Mouse (Mus musculus): ENCODE data around the gene Sema3f.
A peak's percentile ranks its signal among the peaks of the same experiment; 100 is the strongest.

Gene Sema3f

DNA sequence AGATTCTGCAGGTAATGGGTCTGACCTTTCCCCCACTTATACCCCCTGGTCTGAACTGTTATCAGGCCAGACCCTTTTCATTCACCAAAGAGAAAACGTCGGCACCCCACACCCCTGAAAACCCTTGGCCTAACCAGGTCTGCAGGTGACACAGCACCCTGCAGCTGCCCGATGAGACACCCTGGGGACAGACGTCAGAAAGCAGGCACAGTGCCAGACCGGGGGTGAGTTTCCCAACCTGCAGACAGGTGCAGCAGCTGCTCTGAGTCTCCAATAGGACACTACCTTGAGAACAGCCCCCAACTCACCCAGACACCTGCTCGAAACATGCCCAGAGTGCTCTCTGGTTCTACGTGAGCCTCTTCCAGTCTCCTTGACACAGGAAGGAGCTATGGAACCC is 21.3 kb downstream of the Sema3f start:
- DNase-seq: no peak

DNA sequence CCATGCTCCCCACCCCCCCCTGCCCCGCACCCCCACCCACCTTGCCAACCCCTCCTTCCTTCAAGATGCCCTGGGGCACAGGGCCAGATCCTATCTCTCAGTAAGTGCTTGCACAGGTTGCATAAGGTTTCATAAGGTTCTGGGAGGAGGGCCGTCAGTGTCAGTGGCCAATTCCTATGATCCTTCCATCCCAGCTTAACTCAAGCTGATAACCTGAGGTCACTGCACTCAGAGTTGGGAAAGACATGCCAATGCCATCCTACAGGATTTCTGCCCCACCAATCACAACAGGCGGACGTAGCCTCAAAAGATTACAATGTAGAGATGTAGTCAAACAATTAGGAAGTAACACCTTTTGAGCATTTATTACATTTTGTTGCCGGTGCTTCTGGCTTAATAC is 21.9 kb downstream of the Sema3f start:
- no peak for DNase-seq

DNA sequence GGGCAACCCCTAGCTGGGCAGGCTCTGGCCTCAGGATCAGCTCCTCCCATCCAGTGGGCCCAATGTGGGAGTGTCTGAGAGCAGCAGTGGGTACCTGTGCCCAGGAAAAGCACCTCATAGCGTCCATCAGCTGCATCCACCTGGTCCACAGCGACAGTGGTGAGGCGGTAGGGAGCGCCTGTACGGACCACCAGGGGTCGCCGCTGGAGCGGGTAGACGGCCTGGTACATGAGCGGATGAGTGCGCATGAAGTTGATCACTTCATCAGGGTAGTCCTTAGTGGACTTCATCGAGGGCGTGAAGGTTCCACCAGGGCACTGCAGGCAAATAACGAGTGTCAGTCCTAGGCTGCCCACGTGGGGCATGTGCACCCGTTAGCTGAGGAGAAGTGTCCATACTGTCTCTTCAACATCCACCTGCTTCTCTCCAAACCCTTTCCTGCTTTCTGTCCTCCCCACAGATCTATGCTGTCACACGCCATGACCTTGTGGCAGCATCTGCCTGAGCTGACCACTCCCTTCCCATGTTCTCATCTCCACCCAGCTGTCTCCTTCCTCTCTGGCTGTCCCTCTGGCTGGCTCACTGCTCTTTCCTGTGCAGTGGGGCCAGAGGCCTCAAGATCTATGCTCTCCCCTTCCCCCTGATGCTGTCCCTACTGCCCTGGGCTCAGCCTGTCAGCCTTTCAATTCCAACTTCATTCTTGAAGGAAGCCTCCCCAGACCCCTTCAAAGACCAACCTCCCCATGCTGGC is 24.9 kb downstream of the Sema3f start:
- DNase-seq: no peak

DNA sequence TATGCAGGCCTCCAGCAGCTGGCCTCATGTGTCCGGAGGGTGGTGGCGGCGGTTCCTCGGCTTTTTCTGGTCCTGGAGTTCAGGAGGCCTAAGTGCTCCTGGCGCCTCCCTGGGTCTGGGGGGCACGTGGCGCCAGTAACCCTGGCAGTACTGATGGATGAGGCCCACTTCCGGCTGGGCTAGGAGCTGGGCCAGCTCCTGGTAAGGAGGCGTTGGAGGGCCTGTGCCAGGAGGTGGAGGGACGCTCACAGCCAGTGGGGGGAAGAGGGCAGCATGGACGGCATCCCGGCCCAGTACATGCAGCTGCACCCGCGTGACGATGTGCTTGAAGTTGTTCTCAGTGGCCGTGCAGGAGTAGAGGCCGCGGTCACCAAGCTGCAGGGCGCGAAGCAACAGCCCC is 27.9 kb downstream of the Sema3f start:
- DNase-seq: no peak

DNA sequence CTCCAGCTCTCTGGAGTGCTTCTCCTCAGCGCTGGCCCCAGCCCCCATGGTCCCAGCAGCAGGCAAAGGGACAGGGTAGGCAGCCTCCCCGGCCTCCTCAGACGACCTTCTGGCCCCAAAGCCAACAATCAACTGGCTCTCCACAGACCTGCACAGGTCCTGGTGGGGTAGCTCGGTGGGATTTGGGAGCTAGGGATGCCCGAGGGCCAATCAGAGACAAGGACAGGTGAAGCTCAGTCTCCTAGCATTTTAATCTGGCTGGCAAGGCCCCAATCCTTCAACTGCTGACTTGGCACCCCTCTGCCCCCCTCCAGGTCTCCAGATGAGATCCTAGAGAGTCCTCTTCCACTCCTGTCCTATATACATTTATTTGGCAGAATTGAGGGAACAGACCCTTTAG is 30.8 kb downstream of the Sema3f start, which contains the start of gene Gnat1:
Gene Gnat1 (minus strand): TSS at position 212 of the 400 bp plus-strand sequence.
- DNase-seq: no peak

DNA sequence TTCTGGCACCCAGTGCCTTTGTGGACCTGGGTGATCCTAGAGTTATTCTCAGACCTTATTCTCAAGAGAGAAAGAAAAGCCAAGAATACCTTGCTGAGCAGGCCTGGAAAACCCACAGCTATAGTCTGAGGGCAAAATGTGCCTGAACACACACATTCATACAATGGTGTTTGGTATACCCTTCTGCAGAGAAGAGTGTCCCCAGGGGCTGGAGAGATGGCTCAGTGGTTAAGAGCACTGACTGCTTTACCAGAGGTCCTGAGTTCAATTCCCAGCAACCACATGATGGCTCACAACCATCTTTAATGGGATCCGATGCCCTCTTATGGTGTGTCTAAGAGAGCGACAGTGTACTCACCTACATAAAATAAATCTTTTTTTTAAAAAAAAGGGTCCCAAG is 31.4 kb downstream of the Sema3f start:
- no peak for DNase-seq

DNA sequence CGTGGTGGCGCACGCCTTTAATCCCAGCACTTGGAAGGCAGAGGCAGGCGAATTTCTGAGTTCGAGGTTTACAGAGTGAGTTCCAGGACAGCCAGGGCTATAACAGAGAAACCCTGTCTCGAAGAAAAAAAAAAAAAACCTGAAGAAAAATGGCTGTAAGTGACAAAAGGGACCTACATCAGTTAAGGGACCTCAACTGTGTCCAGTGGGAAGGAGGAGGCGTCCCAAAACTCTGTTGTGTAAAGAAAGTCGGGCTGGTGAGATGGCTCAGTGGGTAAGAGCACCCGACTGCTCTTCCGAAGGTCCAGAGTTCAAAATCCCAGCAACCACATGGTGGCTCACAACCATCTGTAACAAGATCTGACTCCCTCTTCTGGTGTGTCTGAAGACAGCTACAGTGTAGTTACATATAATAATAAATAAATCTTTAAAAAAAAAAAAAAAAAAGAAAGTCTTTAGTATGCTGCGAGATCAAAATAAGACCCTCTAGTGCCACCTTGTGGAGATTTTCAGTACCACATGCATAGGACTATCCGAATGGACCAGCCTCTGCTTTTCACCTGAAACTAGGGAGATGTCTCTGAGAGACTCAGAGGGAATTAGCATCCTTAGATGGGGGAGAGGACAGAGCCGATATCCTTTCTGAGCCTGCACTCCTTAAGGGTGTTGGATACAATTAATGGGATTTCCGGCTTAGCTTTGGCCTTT is 32.3 kb downstream of the Sema3f start:
- DNase-seq: peak; percentile 88

DNA sequence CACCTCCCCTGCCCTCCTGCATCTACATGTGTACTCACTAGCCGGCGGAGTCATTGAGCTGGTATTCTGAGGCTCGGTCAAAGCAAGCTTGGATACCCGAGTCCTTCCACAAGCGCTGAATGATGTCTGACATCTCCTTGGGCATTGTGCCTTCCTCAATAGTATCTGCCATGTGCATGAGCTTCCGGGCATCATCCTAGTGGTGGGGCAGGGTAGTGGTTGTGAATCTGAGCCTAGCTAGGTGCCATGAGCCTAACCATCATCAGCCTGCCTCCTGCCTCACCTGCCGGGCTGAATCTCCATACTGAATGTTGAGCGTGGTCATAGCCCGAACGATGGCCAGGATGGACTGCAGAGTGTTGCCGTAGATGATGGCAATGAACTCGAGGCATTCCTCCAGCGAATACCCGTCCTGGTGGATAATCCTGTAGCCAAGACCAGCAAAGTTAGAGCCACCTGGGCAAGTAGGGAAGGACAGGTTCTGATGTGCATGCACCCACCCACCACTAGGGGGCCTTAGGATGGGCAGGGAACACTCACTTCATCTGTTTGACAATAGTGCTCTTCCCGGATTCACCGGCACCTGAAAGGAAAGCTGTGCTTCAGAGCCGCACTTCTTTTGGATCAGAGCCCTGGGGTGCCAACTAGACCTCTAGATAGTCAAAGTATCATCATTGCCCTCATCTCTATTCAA is 33.0 kb downstream of the Sema3f start:
- DNase-seq: peak; percentile 71

DNA sequence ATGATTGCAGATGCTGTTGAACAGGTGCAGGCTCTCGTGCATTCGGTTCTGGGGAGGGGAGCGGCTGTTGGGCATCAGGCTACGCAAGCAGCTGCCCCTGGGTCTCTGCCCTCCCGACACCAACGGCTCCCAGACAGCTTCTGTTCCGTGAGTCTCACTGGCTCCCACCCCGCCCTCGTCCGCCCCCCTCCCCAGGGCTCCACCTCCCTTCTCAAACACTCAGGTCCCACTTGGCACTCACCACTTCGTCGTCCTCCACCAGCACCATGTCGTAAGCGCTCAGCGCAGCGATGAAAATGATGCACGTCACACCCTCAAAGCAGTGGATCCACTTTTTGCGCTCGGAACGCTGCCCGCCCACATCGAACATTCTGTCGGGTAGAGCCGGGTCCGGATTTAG is 34.0 kb downstream of the Sema3f start:
- DNase-seq: no peak

DNA sequence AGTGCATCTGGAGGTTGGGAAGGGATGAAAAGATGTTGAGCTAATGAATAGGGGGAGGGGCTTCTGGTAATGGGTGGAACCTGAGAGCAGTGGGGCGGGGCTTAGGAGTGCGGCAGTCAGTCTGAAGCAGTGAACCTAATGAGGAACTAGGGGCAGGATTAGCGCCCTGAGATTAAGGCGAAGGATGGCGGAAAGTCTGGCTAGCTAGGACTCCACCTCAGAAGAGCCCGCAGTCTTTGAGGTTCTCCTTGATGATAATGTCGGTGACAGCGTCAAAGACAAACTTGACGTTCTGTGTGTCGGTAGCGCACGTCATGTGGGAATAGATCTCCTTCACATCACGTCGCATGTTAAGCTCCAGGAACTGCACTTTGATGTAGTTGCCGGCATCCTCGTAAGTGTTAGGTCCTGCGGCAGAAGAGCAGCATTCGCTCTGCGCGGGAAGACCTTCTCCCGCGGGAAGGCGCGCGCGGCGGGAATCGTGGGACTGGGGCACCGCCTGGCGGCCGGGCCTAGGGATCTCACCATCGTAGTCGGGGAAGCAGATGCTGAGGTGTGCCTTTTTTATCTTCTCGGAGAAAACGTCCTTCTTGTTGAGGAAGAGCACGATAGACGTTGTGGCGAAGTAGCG is 34.5 kb downstream of the Sema3f start:
- no peak for DNase-seq

DNA sequence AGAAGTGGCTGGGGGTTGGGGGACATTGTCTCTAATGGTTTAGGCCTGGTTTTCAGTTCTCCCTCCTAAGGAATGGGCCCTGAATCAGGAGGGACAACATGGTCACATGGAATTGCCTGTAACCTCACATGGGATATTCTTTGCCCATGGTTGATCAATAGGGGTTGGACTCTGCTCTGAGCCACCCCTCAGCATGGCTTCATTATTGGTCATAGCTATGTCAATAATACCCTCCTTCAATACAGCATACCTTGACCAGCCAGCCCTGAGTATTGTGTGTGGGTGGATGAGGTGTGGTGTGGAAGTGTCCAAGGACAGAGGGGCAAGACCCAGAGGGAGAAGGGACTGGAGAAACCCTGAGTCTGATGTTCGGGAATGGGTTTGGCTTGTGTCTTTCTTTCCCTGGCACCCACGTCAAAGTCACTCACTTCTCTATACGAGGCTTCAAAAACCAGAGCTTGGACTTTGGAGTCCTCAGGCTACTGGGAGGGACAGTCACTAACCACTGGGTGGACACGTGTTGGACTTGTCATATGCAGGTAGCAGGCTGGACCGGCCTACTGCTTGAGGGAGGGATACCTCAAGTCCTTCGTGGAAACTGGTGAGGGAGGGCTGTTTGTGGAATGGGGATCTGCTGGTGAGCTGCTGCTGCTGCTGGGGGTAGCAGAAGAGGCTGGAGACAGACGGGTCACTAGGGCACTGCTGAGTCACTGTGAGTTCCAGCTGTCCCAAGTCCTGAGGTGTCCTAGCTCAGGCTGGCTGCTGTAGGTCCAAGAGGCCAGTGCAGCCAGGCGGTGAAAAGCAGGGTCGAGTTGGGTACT is 35.5 kb downstream of the Sema3f start:
- DNase-seq: no peak

DNA sequence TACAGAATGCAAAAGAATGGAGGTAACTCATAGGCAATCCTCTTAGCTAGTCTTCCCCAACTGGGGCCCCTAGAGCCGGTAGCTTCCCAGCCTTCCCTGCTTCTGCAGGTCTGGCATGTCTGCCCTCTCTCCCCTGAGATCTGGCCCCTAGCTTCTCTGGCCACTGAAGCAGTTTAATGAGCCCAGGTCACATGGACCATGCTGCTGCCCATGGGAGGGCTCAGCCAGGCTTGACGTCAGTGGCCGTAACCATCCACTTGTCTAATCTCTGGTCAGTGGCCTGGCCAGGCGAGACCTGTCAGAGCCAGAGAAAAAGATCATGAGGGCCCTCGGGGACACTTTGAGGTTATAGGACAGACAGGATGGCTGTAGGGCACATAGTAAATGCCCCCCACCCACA is 40.0 kb downstream of the Sema3f start:
- no peak for DNase-seq

DNA sequence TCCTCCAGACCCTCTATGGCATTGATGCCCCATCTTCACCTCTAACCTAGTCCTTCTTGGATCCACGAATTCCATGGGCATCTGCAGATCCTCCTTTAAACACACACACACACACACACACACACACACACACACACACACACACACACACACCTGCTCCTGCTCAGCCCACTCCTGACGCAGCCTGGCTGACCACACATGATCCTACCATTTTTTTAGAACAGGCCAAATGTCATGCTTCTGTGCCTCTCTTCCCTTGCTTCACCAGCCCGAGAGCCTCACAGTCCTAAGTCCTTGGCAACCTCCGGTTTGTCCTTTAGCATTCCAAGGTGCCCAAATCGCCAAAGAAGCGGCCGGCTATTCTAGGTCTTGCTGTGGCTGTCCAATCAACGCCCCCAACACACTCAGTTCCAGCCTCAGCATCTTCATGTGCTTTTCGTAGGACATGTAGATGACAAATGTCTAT is 40.8 kb downstream of the Sema3f start, which contains the start of gene Slc38a3:
Gene Slc38a3 (minus strand): TSS at position 51 of the 466 bp plus-strand sequence.
- DNase-seq: no peak

DNA sequence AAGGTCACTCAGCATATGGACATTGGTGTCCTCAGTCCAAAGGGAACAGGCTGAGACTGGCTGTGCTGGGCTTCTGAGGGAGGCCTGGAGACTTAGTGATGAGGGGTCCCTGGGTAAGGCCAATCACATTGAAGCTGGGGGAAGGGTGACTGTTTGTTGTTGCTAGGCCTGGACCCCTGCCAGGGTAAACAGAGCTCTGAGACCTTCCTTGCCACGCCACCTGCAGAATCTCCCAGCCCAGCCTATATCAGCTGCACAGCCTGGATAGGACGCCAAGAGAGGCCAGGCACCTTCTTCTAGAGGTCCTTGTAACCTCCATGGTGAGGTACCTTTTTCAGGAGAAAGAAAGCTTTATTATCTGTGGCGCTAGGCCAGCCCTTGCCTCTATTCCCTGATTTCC is 41.4 kb downstream of the Sema3f start:
- DNase-seq: no peak

DNA sequence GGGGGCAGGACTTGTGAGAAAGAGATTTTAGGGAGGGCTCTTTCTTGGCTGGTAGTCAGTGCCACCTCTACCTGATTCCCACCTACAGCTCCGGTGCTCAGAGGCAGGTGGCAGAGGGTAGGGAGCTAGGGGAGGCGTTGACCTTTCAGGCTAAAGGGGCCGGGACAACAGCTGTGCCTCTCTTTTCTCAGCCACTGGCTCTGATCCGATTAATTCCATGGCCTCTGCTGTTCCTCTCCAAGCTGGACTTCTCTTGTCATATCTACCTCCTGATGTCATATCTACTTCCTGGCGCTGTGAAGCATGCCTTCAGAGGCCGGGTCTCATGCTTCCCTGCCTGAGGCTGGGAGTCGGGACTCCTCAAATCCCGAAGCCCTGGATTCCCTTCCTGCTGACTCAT is 42.3 kb downstream of the Sema3f start:
- no peak for DNase-seq

DNA sequence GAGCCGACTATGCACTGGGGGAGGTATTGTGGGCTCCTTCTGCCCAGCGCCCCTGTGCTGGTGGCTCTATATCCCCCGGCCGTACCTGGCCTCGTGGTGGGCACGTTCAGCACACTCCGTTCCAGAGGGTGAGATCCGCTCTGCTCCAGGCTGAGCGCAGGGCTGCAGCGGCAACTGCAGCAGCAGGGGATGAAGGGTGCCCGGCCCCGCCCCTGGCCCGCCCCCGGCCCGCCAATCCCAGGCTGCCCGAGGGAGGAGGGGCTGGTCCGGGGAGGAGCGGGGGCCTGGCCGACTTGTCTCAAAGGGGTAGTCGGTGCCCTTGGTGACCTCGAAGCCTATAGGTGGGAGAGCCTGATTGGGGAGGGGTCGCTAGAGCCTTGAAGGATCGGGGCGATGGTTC is 43.1 kb downstream of the Sema3f start:
- no peak for DNase-seq

DNA sequence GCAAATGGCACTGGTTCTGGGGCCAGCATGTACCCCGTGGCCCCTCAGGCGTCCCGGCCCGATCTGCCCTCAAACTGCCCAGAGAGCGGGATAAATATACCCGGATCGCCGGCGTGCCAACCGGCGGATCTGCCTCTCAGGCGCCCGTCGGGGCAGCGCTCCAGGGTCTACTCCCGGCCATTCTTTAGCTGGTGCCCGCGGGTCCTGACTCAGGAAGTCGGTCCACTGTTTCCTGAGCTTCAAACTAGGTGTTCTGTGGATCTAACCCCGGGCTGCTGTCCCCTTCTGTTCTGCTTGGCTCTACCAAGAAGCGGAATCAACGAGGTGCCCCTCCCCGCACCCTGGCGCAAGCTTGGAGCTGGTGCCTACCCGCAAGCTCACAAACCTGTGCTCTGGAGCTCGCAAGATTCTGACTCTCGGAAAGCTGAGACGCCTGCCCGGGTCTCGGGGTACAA is 43.5 kb downstream of the Sema3f start:
- DNase-seq: no peak

DNA sequence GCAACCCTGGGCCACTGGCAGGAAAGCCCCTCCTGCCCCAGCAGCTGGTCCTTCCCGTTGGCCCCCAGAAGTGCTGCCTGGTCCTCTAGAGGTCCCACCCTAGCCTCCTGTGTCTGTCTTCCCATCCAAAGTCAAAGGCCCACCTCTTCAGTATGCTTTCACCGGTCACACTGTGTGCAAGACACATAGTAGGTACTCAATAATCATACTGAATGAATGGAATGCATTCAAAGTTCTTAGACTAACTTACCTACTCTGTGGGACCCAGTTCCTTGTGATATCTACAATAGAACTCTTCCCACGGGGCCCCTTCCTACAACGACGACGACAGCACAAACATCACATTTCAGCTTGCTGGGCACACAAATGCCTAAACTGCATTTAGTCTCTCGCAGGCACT is 45.0 kb downstream of the Sema3f start:
- no peak for DNase-seq

DNA sequence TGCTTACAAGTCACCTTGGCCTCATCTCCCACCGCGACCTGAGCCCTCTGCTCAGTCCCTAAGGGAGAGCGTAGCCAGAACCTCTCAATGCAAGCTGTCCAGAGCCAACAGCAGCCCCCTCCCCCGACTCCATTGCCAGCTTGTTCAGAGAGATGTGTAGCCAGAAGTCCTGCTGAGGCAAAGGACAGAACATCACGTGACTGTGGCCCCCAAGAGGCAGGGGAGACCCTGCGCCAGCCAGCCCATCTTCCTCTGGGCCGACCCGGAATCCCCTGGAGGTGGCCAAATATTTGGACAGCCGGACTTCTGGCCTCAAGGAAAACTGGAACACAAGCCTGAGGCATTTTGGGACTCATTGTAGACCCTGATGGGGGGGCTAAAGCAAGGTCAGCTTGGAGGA is 46.8 kb downstream of the Sema3f start:
- DNase-seq: no peak

DNA sequence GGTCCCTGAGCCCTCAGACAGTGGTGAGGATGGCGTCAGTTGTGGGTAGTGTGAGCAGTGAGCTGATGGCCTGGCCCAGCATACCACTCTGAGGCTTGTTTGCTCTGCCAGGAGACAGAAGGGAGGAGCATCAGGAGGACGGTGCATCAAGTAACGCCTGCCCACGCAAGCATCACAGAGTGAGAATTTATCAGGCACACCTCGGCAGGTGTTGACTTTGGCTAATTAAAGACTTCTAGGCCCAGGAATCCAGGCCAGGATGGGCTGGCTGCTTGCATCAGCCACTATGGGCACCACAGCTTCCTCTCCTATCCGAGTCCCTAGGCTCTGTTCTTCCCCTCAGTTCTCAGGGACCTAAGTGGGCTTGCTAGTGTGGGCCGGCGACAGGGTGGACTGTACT is 47.9 kb downstream of the Sema3f start:
- DNase-seq: no peak

DNA sequence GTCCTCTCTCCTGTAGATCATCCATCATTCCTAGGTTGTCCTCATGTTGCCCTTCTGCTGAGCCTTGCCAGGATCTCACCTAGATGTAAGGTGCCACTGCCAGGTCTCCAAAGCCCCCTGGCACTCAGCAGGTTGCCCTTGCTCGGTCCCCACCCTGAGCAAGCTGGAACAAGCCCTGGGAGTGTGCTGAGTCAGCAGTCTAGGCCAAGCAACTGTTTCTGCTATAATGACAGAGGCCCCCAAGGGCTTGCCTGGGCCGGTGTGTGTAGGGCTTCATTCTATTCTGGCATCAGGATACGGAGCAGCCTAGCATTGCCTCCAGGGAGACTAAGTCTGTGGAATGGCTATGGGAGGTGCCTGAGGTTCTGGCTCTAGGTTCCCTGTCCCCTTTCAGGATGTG is 49.5 kb downstream of the Sema3f start:
- DNase-seq: no peak

DNA sequence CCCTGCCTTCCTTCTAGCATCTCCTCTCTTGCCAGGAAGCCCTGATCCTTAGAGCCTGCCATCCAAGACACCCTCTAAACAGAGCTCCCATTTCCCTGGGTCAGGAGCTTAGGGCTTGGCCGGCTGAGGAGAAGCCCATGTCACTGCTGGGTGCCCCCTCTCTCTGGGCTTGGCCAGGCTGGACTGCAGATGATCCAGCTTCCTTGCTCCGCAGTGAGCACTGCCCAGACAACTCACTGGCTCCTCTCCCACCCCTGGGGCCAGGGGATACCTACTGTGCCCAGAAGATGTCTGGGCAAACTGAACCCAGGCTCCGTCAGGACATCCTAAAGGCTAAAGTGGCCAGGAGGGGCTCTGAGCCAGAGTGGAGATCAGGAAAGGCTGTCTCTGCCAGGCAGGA is 50.3 kb downstream of the Sema3f start:
- no peak for DNase-seq

Data from cerebellum, adult 9-10 months (tissue).